Mouse (Mus musculus) 3T3-L1 (cell line): Measurements from ENCODE around the gene Rgl1.

Experiments used
- DNase-seq: peaks from one replicate; pipeline ENCODE4 v3.0.0-alpha.2; 2015; ENCODE audit warnings: low read depth, low spot score

Rgl1 gene

DNA sequence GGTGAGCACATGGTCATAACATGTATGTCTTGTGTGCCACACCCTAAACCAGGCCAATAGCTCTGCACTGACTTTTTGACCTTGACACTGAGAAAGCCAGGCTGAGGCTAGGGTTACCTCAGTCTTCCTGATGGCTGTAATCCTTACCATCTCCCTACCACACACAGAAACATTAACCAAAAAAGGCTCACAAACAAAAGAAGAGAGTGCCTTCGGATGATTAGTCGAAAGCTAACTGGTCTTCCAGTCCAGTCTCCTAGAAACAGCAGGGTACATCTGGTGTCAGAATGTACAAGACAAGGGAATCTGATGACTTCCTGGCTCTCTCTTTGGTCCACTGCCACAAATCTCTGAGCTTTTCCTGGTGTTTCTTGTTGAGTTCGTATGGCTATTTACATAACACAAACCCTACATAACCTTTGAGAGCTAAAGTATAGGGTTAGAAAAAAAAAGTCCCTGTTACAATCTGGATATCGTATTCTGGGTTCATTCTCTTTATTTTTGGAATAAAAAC lies 249.0 kb downstream of the Rgl1 start:
- no peak for DNase-seq

DNA sequence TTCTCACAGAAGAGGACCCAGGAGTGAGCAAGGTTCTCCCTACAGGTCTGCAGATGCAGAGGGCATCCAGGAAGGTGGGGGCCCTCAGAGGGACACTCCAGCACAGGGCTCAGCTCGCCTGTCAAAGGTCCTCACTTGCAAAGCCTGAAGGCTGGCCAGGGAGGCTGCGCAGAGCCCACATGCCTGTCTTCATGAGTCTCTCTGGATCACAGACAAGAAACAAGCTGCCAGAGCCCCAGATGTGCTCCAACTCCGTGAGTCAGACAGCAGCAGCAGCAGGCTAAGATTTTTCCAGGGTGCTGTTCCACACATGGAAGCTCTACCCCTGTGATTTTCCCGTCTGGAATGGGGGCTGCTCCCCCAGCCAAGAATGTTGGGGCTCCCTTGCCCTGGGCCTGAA lies 251.9 kb downstream of the Rgl1 start:
- peak; percentile 71 for DNase-seq

DNA sequence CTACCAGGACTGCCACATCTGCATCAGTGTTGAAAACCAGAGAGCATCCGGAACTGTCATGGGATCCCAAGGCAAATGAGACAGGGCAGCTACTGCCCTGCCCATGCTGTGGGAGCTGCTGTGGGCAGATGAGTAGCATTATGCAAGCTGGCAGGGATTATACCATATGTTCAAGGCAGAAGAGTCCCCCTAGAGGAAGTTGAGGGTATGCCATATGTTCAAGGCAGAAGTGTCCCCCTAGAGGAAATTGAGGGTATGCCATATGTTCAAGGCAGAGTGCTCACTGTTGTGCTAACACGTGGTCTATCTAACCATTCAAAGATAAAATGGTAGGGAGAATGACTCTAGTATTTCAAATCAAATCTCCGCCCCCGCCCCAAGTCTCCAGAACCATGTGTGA lies 254.9 kb downstream of the Rgl1 start:
- peak; percentile 75 for DNase-seq

DNA sequence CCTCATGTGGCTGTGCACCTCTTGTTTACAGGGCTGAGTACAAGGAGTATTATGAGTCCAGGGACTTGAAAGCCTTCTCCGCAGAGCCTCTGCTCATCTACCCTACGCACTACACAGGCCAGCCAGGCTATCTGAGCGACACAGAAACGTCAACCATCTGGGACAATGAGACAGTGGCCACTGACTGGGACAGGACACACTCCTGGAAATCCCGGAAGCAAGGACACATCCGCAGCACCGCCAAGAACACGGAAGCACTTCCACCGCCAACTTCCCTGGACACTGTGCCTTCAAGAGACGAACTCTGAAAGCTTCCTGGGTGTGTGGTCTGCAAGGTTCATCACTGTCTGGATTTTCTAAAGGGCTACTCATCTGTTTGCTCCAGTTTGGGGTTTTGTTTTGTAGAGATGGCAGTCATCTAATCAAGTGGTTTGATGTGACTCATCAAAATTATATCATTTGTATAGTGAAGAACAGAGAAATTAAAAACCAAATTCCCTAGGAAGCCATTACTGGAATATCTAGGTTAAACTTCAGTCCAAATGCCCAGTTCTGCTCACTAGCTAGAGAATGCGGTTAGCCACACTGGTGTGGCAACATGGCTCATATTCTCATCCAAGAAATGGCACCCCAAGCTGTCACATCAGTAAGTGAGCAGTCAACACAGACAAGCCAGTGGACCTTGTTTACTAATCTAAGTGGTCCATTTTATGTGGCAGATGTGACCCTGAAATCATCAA lies 257.5 kb downstream of the Rgl1 start:
- DNase-seq: no peak

DNA sequence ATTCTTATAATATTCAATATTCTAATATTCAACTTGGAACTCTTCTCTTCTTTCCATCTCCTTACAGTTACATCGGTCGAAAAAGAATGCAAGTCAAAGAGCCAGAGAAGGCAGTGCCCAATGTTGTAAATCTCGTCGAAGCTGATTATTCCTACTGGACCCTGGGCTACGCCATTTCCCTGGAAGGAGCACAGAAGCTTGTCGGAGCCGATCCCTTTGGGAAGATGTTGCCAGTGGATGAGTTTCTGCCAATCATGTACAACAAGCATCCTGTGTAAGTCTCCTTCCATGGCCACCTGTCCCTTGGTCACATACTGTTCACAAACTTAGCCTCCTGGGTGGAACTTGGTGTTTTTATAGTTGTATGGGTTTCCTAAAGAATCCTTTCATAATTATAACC lies 259.4 kb downstream of the Rgl1 start:
- no peak for DNase-seq

DNA sequence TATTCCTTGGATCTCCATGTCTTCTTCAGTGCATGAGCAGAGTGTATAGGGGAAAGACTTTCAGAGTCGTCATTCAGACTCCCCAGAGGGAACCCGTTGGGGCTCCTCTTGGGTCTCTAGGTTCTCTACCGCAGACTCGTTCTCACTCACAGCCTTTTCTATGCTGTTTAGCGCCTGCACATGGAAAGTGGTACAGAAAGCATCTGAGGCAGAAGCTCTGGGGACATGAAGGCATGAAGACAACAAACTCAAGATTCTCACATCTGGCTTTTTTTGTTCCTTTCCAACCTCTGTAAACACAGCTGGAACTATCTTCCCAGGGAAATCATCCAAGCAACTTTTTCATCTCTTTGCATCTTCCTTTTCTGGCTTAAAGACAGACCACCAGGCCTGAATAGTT lies 260.0 kb downstream of the Rgl1 start:
- DNase-seq: no peak

DNA sequence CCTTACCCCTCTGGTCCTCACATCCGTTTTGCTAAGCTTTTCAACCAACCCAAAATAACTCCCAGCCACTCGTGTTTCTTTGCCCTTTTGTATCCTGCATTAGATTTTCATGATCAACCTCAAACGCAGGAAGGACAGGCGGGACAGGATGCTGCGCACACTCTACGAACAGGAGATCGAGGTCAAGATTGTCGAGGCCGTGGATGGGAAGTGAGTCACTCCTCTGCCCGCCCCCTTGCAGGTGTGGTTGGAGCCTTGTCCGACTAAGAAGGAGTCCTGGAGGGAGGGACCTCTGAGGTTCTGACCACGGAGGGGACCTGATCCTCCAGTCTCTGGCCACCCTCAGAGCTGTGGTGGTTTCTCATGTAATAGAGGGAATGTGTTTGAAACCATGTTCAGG lies 266.3 kb downstream of the Rgl1 start:
- no peak for DNase-seq

DNA sequence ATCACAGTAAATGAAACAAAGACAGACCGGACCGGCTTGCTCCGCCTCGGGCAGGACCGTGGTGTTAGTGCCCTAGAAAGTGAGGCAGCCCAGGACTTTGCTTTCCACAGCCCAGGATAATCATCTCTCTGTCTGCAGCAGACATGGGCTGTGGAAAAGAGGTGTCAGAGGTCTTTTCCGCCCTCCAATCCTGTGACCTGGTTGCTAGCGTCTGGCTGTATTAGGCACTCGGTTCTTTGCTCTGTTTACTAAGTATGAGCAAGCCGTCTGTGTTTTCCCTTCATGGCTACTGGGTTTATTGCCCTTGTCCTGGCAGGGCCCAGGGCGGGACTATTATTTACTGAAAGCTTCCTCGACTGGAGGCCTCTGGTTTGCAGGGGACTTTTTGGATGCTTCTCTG lies 268.6 kb downstream of the Rgl1 start:
- no peak for DNase-seq

DNA sequence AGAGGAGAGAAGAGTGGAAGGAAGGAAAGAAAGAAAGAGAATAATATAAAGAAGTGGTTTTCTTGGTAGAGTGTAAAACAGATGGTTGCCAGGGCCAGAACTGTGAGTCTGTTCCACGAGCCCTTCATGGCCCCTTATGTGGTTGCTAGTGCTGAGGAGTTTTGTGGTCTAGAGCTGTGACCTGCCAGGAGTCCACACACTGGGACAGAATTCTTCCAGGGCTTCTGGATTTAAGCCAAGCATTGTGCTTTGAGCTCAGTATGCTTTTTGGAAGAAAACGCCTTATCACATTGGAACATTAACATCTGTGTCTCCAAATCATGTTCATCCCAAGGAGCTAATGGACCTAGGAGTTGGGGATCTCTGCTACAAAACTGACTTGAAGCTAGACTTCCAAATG lies 269.3 kb downstream of the Rgl1 start:
- DNase-seq: peak; percentile 28

DNA sequence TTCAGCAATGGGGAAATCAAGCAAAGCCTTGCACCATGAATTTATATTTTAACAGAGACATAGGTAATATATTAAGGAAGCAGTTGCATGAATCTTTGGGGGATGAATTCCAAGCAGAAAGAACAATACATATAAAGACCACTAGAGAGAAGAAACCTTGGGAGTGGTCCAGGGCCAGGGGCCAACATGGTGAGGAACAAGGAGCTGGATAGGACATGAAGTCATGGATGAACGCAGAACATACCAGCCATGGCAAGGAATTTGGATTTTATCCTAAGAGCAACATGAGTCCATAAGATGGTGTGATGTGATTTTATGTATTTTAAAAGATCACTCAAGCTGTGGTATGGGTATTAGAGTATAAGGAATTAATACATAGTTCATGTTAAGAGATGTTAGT lies 273.9 kb downstream of the Rgl1 start:
- no peak for DNase-seq

DNA sequence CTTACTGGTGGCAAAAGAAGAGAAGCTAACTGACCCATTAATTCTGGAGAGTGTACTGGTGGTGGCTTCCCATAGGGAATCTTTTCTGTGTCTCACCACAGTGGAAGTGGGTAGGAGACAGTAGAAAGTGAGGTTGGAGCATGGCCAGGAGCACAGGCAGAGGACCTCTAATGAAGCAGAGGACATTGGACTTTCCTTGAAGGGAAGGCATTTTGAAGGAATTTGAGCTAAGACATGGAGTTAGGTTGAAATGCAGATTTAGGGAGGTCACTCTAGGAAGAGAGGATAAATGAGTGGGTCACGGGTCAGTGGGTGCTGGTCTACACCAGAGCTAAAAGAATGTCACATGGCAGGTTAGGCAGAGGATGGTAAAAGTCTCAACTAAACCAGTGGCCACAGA lies 275.3 kb downstream of the Rgl1 start:
- no peak for DNase-seq

DNA sequence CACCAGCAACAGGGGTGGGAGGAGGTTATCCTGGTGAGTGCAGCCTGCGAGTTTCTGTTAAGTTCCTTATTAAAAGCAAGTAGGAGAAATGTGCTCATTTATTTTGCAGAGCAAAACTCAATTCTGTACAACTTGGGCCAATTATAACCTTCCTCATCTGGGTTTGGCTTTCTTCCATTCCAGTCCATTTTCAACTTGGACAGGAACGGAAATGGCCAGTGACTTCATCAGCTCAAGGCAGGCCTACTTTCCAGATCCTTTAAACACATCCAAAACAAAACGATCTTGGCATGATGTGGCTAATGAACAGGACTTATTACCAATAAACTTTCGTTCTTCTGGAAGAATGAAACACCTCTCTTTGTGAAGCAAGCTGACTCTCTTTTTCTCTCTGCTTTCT lies 290.0 kb downstream of the Rgl1 start:
- DNase-seq: no peak

DNA sequence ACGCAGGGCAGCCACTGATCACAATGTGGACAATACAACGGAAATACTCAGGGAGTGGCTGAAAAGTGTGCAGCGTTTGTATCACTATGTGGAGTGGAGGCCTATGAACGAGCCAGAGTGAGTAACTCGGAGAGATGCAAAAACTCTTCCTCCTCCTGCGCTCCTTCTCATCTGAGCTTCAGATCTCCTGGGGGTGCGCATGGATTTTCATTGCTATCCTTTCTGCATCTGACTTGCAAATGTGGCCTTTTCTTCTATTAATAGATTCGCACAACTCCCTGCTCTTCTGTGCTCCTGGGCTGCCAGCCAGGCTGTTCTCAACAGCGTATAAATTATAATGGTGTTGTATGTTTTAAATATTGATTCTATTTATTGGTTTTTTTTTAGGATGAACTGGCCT lies 297.7 kb downstream of the Rgl1 start:
- no peak for DNase-seq
